Mouse (Mus musculus): ENCODE data around the gene Dynll2. TPM values are rescaled to one million over a fixed set of nuclear protein-coding genes. Genes with fewer than 3 reads are reported as not detected.
A peak's percentile ranks its signal among the peaks of the same experiment; 100 is the strongest.
"Not testable (repeated sequence)": the region's sequence is repeated elsewhere in the genome, so short reads cannot be mapped to it uniquely, and the experiment has no call there.

The Dynll2 gene
- polyA plus RNA-seq, 1 experiment: 74.0 TPM

- H3ac ChIP-seq (ENCODE audit: control insufficient read depth, insufficient read length): no peak overlapping the region
- no peaks in the 10 kb centered on the region for H3K27me3 ChIP-seq (ENCODE audit: control insufficient read depth, insufficient read depth, insufficient read length)
- H3K36me3 ChIP-seq (ENCODE audit: control insufficient read depth, insufficient read depth): peaks cover 15% of the 10 kb centered on the region
- peak overlapping the region; percentile 67 for H3K4me3 ChIP-seq
- no peak for TF ChIP-seq MYOD1 (IDR thresholded peaks at IDR 0.05; ENCODE audit: control insufficient read depth in 1 of 3, insufficient read length in 2 of 3, low read depth in 2 of 3)
- TF ChIP-seq MAX (IDR thresholded peaks at IDR 0.05; ENCODE audit: low read depth): no peak
- TF ChIP-seq E2F4 (IDR thresholded peaks at IDR 0.05; ENCODE audit: insufficient read depth): no peak
- no peak for TF ChIP-seq USF1 (IDR thresholded peaks at IDR 0.05; ENCODE audit: low read depth)
- peaks cover 42% of the 10 kb centered on the region for H3K79me2 ChIP-seq (ENCODE audit: control insufficient read depth, insufficient read depth)
- peak overlapping the region; percentile 93 for H3K4me2 ChIP-seq (ENCODE audit: low read depth)
Observed at GRCm38 (mm10) chr11:87985643-87986042, 1.7 kb downstream of the Dynll2 start.

- H3K79me2 ChIP-seq (ENCODE audit: control insufficient read depth, insufficient read depth): peaks cover 42% of the 10 kb centered on the region
- peaks cover 19% of the 10 kb centered on the region for H3K36me3 ChIP-seq (ENCODE audit: control insufficient read depth, insufficient read depth)
- H3K27me3 ChIP-seq (ENCODE audit: control insufficient read depth, insufficient read depth, insufficient read length): no peaks in the 10 kb centered on the region
- H3K4me3 ChIP-seq: no peak overlapping the region
- TF ChIP-seq MYOG (IDR thresholded peaks at IDR 0.05; ENCODE audit: control insufficient read depth in 1 of 3, insufficient read depth in 1 of 3, insufficient read length in 2 of 3, low read depth in 2 of 3): no peak
- no peak for TF ChIP-seq MYOD1 (IDR thresholded peaks at IDR 0.05; ENCODE audit: control insufficient read depth in 1 of 3, insufficient read length in 2 of 3, low read depth in 2 of 3)
- TF ChIP-seq POLR2A (IDR thresholded peaks at IDR 0.05; ENCODE audit: insufficient read length, low read depth): no peak
- no peak for TF ChIP-seq POLR2AphosphoS2 (IDR thresholded peaks at IDR 0.05; ENCODE audit: insufficient read length, low read depth)
- TF ChIP-seq TCF3 (IDR thresholded peaks at IDR 0.05; ENCODE audit: insufficient read length, low read depth): no peak
- no peak for TF ChIP-seq USF1 (IDR thresholded peaks at IDR 0.05; ENCODE audit: low read depth)
- TF ChIP-seq TCF12 (IDR thresholded peaks at IDR 0.05; ENCODE audit: insufficient read depth, poor library complexity, severe bottlenecking): no peak
- no peak for TF ChIP-seq E2F4 (IDR thresholded peaks at IDR 0.05; ENCODE audit: insufficient read depth)
- peak overlapping the region; percentile 93 for H3K4me2 ChIP-seq (ENCODE audit: low read depth)
- no peak overlapping the region for H3ac ChIP-seq (ENCODE audit: control insufficient read depth, insufficient read length)
Observed at GRCm38 (mm10) chr11:87984571-87984970, 2.8 kb downstream of the Dynll2 start.

- Histone ChIP-seq H3K4me3 (no peak overlapping the region), H3K79me2 (ENCODE audit: control insufficient read depth, insufficient read depth) (peaks cover 14% of the 10 kb centered on the region), H3K4me2 (ENCODE audit: low read depth) (no peak overlapping the region), H3K36me3 (ENCODE audit: control insufficient read depth, insufficient read depth) (peaks cover 32% of the 10 kb centered on the region), H3ac (ENCODE audit: control insufficient read depth, insufficient read length) (no peak overlapping the region), H3K27me3 (ENCODE audit: control insufficient read depth, insufficient read depth, insufficient read length) (no peaks in the 10 kb centered on the region)
- no peak for TF ChIP-seq POLR2A (IDR thresholded peaks at IDR 0.05; ENCODE audit: insufficient read length, low read depth)
- TF ChIP-seq POLR2AphosphoS2 (IDR thresholded peaks at IDR 0.05; ENCODE audit: insufficient read length, low read depth): no peak
- no peak for TF ChIP-seq REST (IDR thresholded peaks at IDR 0.05; ENCODE audit: insufficient read depth, insufficient read length)
- TF ChIP-seq MAX (IDR thresholded peaks at IDR 0.05; ENCODE audit: low read depth): no peak
- no peak for TF ChIP-seq TCF12 (IDR thresholded peaks at IDR 0.05; ENCODE audit: insufficient read depth, poor library complexity, severe bottlenecking)
- no peak for TF ChIP-seq TCF3 (IDR thresholded peaks at IDR 0.05; ENCODE audit: insufficient read length, low read depth)
- TF ChIP-seq USF1 (IDR thresholded peaks at IDR 0.05; ENCODE audit: low read depth): no peak
- TF ChIP-seq CEBPB (IDR thresholded peaks at IDR 0.05; ENCODE audit: insufficient read depth, poor library complexity, severe bottlenecking): no peak
- no peak for TF ChIP-seq SRF (IDR thresholded peaks at IDR 0.05; ENCODE audit: control insufficient read depth, insufficient read length, low read depth)
- TF ChIP-seq MYOD1 (IDR thresholded peaks at IDR 0.05; ENCODE audit: control insufficient read depth in 1 of 3, insufficient read length in 2 of 3, low read depth in 2 of 3): no peak
- TF ChIP-seq MYOG (IDR thresholded peaks at IDR 0.05; ENCODE audit: control insufficient read depth in 1 of 3, insufficient read depth in 1 of 3, insufficient read length in 2 of 3, low read depth in 2 of 3): no peak
Observed at GRCm38 (mm10) chr11:87978905-87979304, 8.4 kb downstream of the Dynll2 start.

GRCm38 (mm10) chr11:87977021-87977420 is 10.3 kb downstream of the Dynll2 start:
- H3ac ChIP-seq (ENCODE audit: control insufficient read depth, insufficient read length); H3K79me2 ChIP-seq (ENCODE audit: control insufficient read depth, insufficient read depth); H3K4me2 ChIP-seq (ENCODE audit: low read depth); H3K4me3 ChIP-seq; H3K27me3 ChIP-seq (ENCODE audit: control insufficient read depth, insufficient read depth, insufficient read length): not testable (repeated sequence)
- H3K36me3 ChIP-seq (ENCODE audit: control insufficient read depth, insufficient read depth): peaks cover 28% of the 10 kb centered on the region

- no peak overlapping the region for H3ac ChIP-seq (ENCODE audit: control insufficient read depth, insufficient read length)
- TF ChIP-seq E2F4 (IDR thresholded peaks at IDR 0.05; ENCODE audit: insufficient read depth) (no peak), CEBPB (IDR thresholded peaks at IDR 0.05; ENCODE audit: insufficient read depth, poor library complexity, severe bottlenecking) (no peak), TCF3 (IDR thresholded peaks at IDR 0.05; ENCODE audit: insufficient read length, low read depth) (no peak)
- H3K4me2 ChIP-seq (ENCODE audit: low read depth): no peak overlapping the region
- H3K79me2 ChIP-seq (ENCODE audit: control insufficient read depth, insufficient read depth): no peaks in the 10 kb centered on the region
- H3K4me3 ChIP-seq: no peak overlapping the region
- H3K27me3 ChIP-seq (ENCODE audit: control insufficient read depth, insufficient read depth, insufficient read length): no peaks in the 10 kb centered on the region
- peaks cover 13% of the 10 kb centered on the region for H3K36me3 ChIP-seq (ENCODE audit: control insufficient read depth, insufficient read depth)
Observed at GRCm38 (mm10) chr11:87974477-87975181, 12.7 kb downstream of the Dynll2 start.
